Mouse (Mus musculus) embryonic facial prominence, embryonic 14.5 days (tissue): Measurements from ENCODE around the gene Trim71. TPM values are rescaled to one million over a fixed set of nuclear protein-coding genes. Genes with fewer than 3 reads are reported as not detected.

ENCODE experiments used
- ATAC-seq: fragments of 200-750 bp; cut with Nextera tagmentation; 2 replicates; pipeline ENCODE4 v1.8.0; 2017; ENCODE audit warnings: low read depth, moderate number of reproducible peaks, moderate TSS enrichment
- DNase-seq: peaks from one replicate; pipeline ENCODE4 v3.0.0-alpha.2; 2015; ENCODE audit warnings: low spot score
- H3K27ac ChIP-seq: fragments of 300-500 bp; sonication (generic); replicated peaks from 2 replicates; pipeline ENCODE4 v1.5.1; 2014; ENCODE audit warnings: low read depth, mild to moderate bottlenecking, low read length, moderate library complexity
- H3K27me3 ChIP-seq: fragments of 300-500 bp; sonication (generic); replicated peaks from 2 replicates; pipeline ENCODE4 v1.6.1; 2014; ENCODE audit warnings: low read length; ENCODE audit not compliant: control insufficient read depth, insufficient read depth
- H3K36me3 ChIP-seq: fragments of 300-500 bp; sonication (generic); 2 replicates; pipeline ENCODE4 v1.6.1; 2014; ENCODE audit warnings: low read length, mixed read lengths; ENCODE audit not compliant: control insufficient read depth, insufficient read depth
- H3K4me1 ChIP-seq: fragments of 300-500 bp; sonication (generic); 2 replicates; pipeline ENCODE4 v1.6.1; 2014; ENCODE audit warnings: antibody characterized with exemption, low read length; ENCODE audit not compliant: control insufficient read depth, insufficient read depth
- H3K4me2 ChIP-seq: fragments of 300-500 bp; sonication (generic); 2 replicates; pipeline ENCODE4 v1.6.1; 2014; ENCODE audit warnings: low read depth, mild to moderate bottlenecking, low read length, moderate library complexity, mixed read lengths
- H3K4me3 ChIP-seq: fragments of 300-500 bp; sonication (generic); 2 replicates; pipeline ENCODE4 v1.5.1; 2014; ENCODE audit warnings: low read depth, mild to moderate bottlenecking, low read length
- H3K9ac ChIP-seq: fragments of 300-500 bp; sonication (generic); 2 replicates; pipeline ENCODE4 v1.6.1; 2014; ENCODE audit warnings: low read depth, mild to moderate bottlenecking, low read length, moderate library complexity, mixed read lengths
- H3K9me3 ChIP-seq: fragments of 300-500 bp; sonication (generic); 2 replicates; pipeline ENCODE4 v1.6.1; 2016; ENCODE audit warnings: low read length; ENCODE audit not compliant: control insufficient read depth
- WGBS: fragments of 180-500 bp; shearing (Covaris S2); extraction: QIAGEN DNeasy Blood & Tissue Kit; methylation state at CpG from one replicate; pipeline ENCODE4 v1.1.7; 2014; 5-methylcytosine and 5-hydroxymethylcytosine counted together
- polyA plus RNA-seq: library from polyadenylated mRNA; unstranded; fragments of >200 nt; fragmentation: Nextera tagmentation; extraction: Ambion mirVana; gene quantifications from 2 replicates; pipeline ENCODE4 v1.2.1, GENCODE M21; 2014

Trim71 gene
- polyA plus RNA-seq, 1 experiment from 2014 or later = 0.06 TPM

- Histone ChIP-seq H3K4me3 (no peak overlapping the region), H3K9ac (no peak overlapping the region), H3K27me3 (no peaks in the 10 kb centered on the region), H3K4me2 (no peak overlapping the region), H3K9me3 (no peaks in the 10 kb centered on the region), H3K27ac (no peak overlapping the region), H3K4me1 (peaks cover 1% of the 10 kb centered on the region; the same call in 1 of the 2 replicates), H3K36me3 (no peaks in the 10 kb centered on the region)
- WGBS = 49% methylated on average over 2 of the region's 2 CpGs
- DNase-seq (no peak), ATAC-seq (0 out of 2 replicates have a peak, but pooled peaks have one; percentile 55)
Observed at GRCm38 (mm10) chr9:114536628-114537027, 27.5 kb downstream of the Trim71 start.

- no peak for ATAC-seq
- 69% methylated on average over 9 of the region's 9 CpGs for WGBS
- no peaks in the 10 kb centered on the region for H3K27me3 ChIP-seq
Observed at GRCm38 (mm10) chr9:114534747-114535517, 29.2 kb downstream of the Trim71 start.

GRCm38 (mm10) chr9:114533848-114534247 is 30.3 kb downstream of the Trim71 start:
- Histone ChIP-seq H3K4me1 (peaks cover 9% of the 10 kb centered on the region), H3K27ac (no peak overlapping the region), H3K27me3 (no peaks in the 10 kb centered on the region), H3K36me3 (no peaks in the 10 kb centered on the region), H3K9ac (no peak overlapping the region), H3K4me3 (no peak overlapping the region), H3K9me3 (no peaks in the 10 kb centered on the region), H3K4me2 (no peak overlapping the region)
- DNase-seq = no peak
- ATAC-seq = 0 out of 2 replicates have a peak, but pooled peaks have one; percentile 33
- 71% methylated on average over 4 of the region's 4 CpGs for WGBS

More at GRCm38 (mm10) chr9:114534747-114535517, 29.2 kb downstream of the Trim71 start:
- Histone ChIP-seq H3K4me3 (no peak overlapping the region), H3K4me1 (peaks cover 9% of the 10 kb centered on the region; the same call in 1 of the 2 replicates), H3K27ac (no peak overlapping the region), H3K9me3 (no peaks in the 10 kb centered on the region), H3K4me2 (no peak overlapping the region), H3K9ac (no peak overlapping the region), H3K36me3 (no peaks in the 10 kb centered on the region)
- DNase-seq = no peak

- WGBS = 25% methylated on average over 11 of the region's 11 CpGs
- Histone ChIP-seq H3K4me2 (no peak overlapping the region), H3K27ac (no peak overlapping the region), H3K27me3 (no peaks in the 10 kb centered on the region), H3K36me3 (no peaks in the 10 kb centered on the region), H3K4me3 (no peak overlapping the region), H3K9me3 (no peaks in the 10 kb centered on the region), H3K9ac (no peak overlapping the region), H3K4me1 (peaks cover 22% of the 10 kb centered on the region)
- no peak for DNase-seq
- no peak for ATAC-seq
Observed at GRCm38 (mm10) chr9:114531276-114531675, 32.9 kb downstream of the Trim71 start.

GRCm38 (mm10) chr9:114528680-114529048 is 35.5 kb downstream of the Trim71 start:
- H3K9ac ChIP-seq = no peak overlapping the region
- H3K9me3 ChIP-seq = no peaks in the 10 kb centered on the region
- H3K4me1 ChIP-seq = peaks cover 22% of the 10 kb centered on the region
- no peaks in the 10 kb centered on the region for H3K27me3 ChIP-seq
- no peak overlapping the region for H3K4me3 ChIP-seq
- peak overlapping the region; percentile 27; the same call in 1 of the 2 replicates for H3K4me2 ChIP-seq
- DNase-seq = peak; percentile 70
- peak overlapping the region; percentile 33; the same call in 1 of the 2 replicates for H3K27ac ChIP-seq
- ATAC-seq = no peak
- H3K36me3 ChIP-seq = no peaks in the 10 kb centered on the region
- WGBS = 27% methylated on average over 9 of the region's 9 CpGs

- H3K27me3 ChIP-seq = no peaks in the 10 kb centered on the region
- no peak for ATAC-seq
- no peaks in the 10 kb centered on the region for H3K9me3 ChIP-seq
- H3K4me2 ChIP-seq = peak overlapping the region; percentile 27; the same call in 1 of the 2 replicates
- no peak overlapping the region for H3K4me3 ChIP-seq
- H3K9ac ChIP-seq = no peak overlapping the region
- WGBS = 13% methylated on average over 13 of the region's 17 CpGs
- H3K36me3 ChIP-seq = no peaks in the 10 kb centered on the region
- peak overlapping the region; percentile 33; the same call in 1 of the 2 replicates for H3K27ac ChIP-seq
- DNase-seq = peak; percentile 77
- peaks cover 22% of the 10 kb centered on the region for H3K4me1 ChIP-seq
Observed at GRCm38 (mm10) chr9:114527992-114528679, 36.0 kb downstream of the Trim71 start.

- ATAC-seq (peak; percentile 36; the same call in 1 of the 2 replicates), DNase-seq (peak; percentile 78)
- Histone ChIP-seq H3K27ac (no peak overlapping the region), H3K4me1 (peaks cover 22% of the 10 kb centered on the region), H3K36me3 (no peaks in the 10 kb centered on the region), H3K4me3 (peak overlapping the region; percentile 18; the same call in 1 of the 2 replicates), H3K9me3 (no peaks in the 10 kb centered on the region), H3K27me3 (no peaks in the 10 kb centered on the region), H3K9ac (no peak overlapping the region), H3K4me2 (peak overlapping the region; percentile 36)
- WGBS = 7% methylated on average over 16 of the region's 16 CpGs
Observed at GRCm38 (mm10) chr9:114527085-114527484, 37.1 kb downstream of the Trim71 start.

GRCm38 (mm10) chr9:114526581-114526980 is 37.6 kb downstream of the Trim71 start:
- Histone ChIP-seq H3K9me3 (no peaks in the 10 kb centered on the region), H3K27ac (no peak overlapping the region), H3K36me3 (no peaks in the 10 kb centered on the region), H3K27me3 (no peaks in the 10 kb centered on the region), H3K4me1 (peaks cover 21% of the 10 kb centered on the region), H3K9ac (no peak overlapping the region), H3K4me2 (peak overlapping the region; percentile 36), H3K4me3 (no peak overlapping the region; the same call in 1 of the 2 replicates)
- DNase-seq = no peak
- 18% methylated on average over 6 of the region's 8 CpGs for WGBS
- ATAC-seq = no peak
